Mouse (Mus musculus): ENCODE data around the gene Prelid3b.

Gene Prelid3b

DNA sequence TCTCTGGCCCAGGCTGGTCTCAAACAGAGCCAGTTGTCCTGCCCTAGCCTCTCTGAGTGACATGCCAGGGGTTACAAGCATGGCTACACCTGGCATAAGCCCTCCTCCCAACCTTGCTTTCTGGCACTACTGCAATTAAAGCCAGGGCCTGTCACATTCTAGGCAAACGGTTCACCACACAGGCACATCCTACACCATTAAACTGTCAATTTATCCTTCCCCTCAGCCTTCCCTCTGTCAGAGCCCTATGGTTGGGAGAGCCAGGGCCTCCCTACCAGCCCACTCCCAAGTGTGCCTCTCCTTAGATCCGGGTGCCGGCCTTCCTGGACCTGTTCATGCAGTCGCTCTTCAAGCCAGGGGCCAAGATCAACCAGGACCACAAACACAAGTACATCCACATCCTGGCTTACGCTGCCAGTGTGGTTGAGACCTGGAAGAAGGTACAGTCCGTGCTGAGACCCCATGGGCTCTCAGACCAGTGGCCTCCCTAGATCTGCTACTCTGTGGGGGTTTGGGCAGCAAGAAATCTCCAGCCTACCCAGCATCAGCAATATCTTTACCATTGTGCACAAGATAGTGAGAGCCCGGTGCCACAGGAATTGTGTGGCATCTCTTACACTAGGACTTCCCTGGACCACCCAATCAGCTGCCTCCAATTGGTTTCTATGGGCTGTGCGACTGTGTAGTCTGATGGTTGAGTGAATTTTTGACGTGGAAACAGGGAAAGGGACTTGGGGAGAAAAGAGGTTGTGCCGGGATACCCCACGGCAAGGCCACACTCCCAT, 48.4 kb downstream of the Prelid3b start:
- no peak for DNase-seq

GRCm38 (mm10) chr2:174421107-174421506, 51.8 kb downstream of the Prelid3b start:
- no peak for DNase-seq

- peak; percentile 93 for DNase-seq
Observed at GRCm38 (mm10) chr2:174415731-174416310, 57.1 kb downstream of the Prelid3b start, which contains the start of gene Nelfcd. Gene Nelfcd, plus strand, starts transcription at chr2:174415804.

Data from cerebellum, adult 11-12 months (tissue).